Mouse (Mus musculus) spleen, embryonic (tissue): ENCODE results near the gene Cd86.

Experiments used
- CTCF ChIA-PET: fragments of 350-600 bp; sonication (Branson Sonifier 250); formaldehyde crosslinking; loops from one replicate; lab custom pipeline; 2022; lab: Charles Lee

The Cd86 gene

GRCm38 (mm10) chr16:36665782-36666181 lies at the start of gene Cd86:
Gene Cd86, minus strand, starts transcription at chr16:36666081.
- CTCF ChIA-PET: interaction anchor here (0.6 kb wide), 1 partner anchor 187 kb away, joined by 3 read pairs; no protein-coding TSS in a partner anchor

GRCm38 (mm10) chr16:36711760-36712159 lies 45.9 kb upstream of the Cd86 start:
- CTCF ChIA-PET: interaction anchor here (0.6 to 1.2 kb wide), 3 partner anchors 9 to 875 kb away, joined by 3 read pairs; partner anchors contain the start of gene Ildr1

GRCm38 (mm10) chr16:36710794-36711193 lies 44.9 kb upstream of the Cd86 start:
- CTCF ChIA-PET: interaction anchor here (1.3 kb wide), 1 partner anchor 29 kb away, joined by 3 read pairs; no protein-coding TSS in a partner anchor

- CTCF ChIA-PET: interaction anchor here (0.8 kb wide), 1 partner anchor 234 kb away, joined by 3 read pairs; no protein-coding TSS in a partner anchor
Measured at GRCm38 (mm10) chr16:36709405-36709804, 43.5 kb upstream of the Cd86 start.

- CTCF ChIA-PET: interaction anchor here (0.6 to 1.0 kb wide), 4 partner anchors 33 to 1584 kb away, joined by 3 to 7 read pairs (median 4); no protein-coding TSS in a partner anchor
Measured at GRCm38 (mm10) chr16:36708751-36709150, 42.9 kb upstream of the Cd86 start.

- CTCF ChIA-PET: interaction anchor here (0.5 to 1.0 kb wide), 3 partner anchors 18 to 38 kb away, joined by 3 to 4 read pairs (median 3); no protein-coding TSS in a partner anchor
Measured at GRCm38 (mm10) chr16:36707702-36708423, 42.0 kb upstream of the Cd86 start.

- CTCF ChIA-PET: no interaction called here
Measured at GRCm38 (mm10) chr16:36700484-36700883, 34.6 kb upstream of the Cd86 start.

DNA sequence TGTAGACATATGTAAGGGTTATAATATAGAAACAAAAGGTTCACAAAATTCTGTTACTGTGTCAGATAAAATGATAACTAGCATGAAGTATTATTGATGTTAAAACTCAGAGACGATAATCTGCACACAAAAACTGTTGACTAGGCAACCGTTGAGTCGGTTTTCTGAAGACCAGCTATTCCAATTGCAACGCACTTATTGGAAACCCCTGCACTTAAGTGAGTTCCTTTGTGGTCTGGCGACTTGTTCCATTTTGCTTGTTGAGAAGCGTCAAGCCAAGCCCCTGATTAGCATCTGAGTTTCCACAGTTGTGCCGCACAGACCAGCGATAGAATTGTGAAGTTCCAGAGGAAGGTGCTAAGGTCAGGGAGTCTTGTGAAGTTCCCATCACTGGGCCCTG lies 31.4 kb upstream of the Cd86 start:
- CTCF ChIA-PET: interaction anchor here (0.6 kb wide), 1 partner anchor 44 kb away, joined by 3 read pairs; no protein-coding TSS in a partner anchor

GRCm38 (mm10) chr16:36694798-36695290 lies 29.0 kb upstream of the Cd86 start:
- CTCF ChIA-PET: no interaction called here

DNA sequence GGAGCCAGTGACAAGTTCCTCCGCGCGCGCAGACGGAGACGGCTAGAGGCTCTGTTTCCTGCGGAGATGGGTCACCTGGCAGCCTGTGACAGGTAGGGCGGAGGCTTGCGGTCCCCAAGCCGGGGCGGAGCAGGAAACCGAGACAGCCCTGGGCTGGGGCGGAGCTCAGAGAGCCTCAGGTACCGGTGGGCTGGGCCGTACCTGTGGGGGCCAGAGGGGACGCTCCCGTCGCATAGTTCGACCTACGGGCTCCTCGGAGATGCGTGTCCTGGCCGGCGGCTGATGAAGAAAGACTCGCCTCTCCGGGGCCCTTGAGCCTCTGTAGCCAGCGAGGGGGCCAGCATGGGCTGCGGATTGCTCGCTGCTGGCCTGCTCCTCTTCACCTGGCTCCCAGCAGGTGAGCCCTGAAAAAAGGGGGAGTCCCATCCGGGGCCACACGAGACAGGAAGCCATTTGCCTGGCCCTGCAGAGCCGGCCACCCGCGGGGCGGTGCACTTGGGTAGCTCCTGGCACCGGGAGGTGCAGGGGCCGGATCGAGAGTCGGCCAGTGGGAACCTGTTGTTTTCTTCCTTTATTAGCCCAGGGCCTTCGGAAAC lies 28.0 kb upstream of the Cd86 start, which contains the start of gene Ildr1:
Gene Ildr1, plus strand, starts transcription at position 161 of the 596 bp plus-strand sequence.
- CTCF ChIA-PET: interaction anchor here (1.1 kb wide), 1 partner anchor 18 kb away, joined by 3 read pairs; no protein-coding TSS in a partner anchor

DNA sequence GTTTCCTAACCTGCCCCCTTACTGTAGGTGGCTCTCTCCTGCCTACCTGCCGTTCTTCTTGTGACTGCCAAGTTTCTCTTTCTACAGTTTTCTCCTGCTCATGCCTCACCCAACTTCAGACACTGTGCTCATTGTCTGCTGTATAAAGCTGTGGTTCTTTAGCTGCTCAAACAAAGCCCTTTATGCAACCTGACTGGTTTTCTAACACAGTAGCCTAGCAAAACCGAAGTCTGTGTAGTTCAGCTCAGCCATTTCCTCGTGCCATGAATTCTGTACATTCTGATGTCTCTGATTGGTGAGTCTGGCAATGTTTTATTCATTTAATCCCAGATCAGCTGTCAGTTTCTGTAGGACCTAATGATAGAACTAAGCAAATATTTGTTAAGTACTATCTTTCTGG lies 25.6 kb upstream of the Cd86 start:
- CTCF ChIA-PET: interaction anchor here (0.6 to 0.8 kb wide), 2 partner anchors 25 to 49 kb away, joined by 4 read pairs; no protein-coding TSS in a partner anchor

GRCm38 (mm10) chr16:36688076-36688475 lies 22.2 kb upstream of the Cd86 start:
- CTCF ChIA-PET: interaction anchor here (0.7 kb wide), 2 partner anchors 56 to 182 kb away, joined by 3 to 5 read pairs; no protein-coding TSS in a partner anchor

- CTCF ChIA-PET: interaction anchor here (0.6 to 1.7 kb wide), 2 partner anchors 35 to 202 kb away, joined by 3 to 15 read pairs; no protein-coding TSS in a partner anchor
Measured at GRCm38 (mm10) chr16:36684325-36684918, 18.5 kb upstream of the Cd86 start.

DNA sequence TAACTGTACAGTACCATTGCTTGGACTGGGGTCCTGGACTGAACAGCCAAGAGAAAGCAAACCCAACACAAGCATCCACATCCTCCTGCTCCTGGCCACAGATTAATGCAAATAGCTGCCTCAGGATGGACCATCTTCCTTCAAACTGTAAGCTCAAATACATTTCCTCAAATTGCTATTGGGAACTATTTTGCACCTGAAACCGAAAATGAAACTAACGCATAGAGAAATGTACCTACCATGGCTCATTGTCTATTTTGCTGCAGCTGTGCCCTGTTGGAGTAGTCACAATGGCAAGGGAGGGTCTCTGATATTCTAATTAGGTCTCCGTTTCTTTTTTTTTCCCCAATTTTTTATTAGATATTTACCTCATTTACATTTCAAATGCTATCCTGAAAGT lies 15.9 kb upstream of the Cd86 start:
- CTCF ChIA-PET: interaction anchor here (0.6 to 1.0 kb wide), 2 partner anchors 17 to 29 kb away, joined by 3 read pairs; no protein-coding TSS in a partner anchor

- CTCF ChIA-PET: interaction anchor here (1.1 kb wide), 1 partner anchor 32 kb away, joined by 3 read pairs; no protein-coding TSS in a partner anchor
Measured at GRCm38 (mm10) chr16:36675902-36676301, 10.0 kb upstream of the Cd86 start.

- CTCF ChIA-PET: interaction anchor here (1.1 kb wide), 1 partner anchor 33 kb away, joined by 3 read pairs; no protein-coding TSS in a partner anchor
Measured at GRCm38 (mm10) chr16:36675304-36675703, 9.4 kb upstream of the Cd86 start.

DNA sequence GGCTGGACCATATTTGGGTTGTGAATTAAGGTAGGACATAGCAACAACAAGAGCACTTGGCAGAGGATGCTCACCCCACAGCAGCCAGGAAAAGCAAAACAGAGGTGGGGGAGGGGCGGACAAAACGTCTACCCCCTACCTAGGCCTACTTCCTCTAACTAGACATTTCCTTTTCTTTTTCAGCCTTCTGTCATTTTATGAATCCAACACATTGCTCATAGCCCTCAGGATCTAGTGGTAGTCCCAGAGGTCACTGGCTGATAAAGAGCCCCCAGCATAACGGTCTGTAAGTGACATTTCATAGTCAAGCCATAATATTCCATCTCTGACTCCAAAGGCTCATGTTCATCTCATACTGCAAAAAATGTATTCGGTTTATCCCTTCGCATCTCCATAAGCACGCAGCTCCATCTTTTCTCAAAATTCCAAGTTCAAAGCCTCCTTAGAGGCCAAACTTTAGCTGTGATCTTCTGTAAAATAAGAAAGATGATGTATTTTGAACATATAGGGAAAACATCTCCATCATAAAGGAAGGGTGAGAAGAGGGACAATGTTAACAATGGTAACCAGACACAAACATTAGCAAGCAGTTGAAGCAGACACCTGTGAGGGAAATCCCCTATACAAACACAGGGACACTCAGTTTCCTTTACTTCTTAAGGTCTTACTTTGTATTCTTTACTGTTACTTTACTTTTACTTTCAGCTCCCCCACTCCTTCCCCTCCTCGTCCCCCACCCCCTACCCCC lies 8.8 kb upstream of the Cd86 start:
- CTCF ChIA-PET: interaction anchor here (1.1 kb wide), 1 partner anchor 34 kb away, joined by 3 read pairs; no protein-coding TSS in a partner anchor

DNA sequence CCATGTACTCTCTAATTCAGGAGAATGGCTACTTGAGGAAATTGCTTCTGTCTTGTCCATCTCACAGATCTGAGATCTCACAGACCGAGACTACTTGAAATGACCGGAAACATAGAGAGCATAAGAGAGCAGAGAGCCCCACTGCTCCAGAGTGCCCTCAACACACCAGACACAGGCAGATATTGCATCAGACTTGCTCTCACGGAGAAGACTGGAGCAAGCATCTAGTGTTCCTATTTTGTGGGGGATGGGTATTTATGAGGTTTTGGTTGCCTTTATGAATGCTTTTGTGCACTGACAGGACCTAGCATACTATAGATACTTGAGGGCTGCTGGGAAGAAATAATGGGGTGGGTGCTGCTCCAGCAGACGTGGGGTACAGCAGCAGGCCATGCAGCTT lies 7.3 kb upstream of the Cd86 start:
- CTCF ChIA-PET: no interaction called here

- CTCF ChIA-PET: no interaction called here
Measured at GRCm38 (mm10) chr16:36670590-36670989, 4.7 kb upstream of the Cd86 start.

DNA sequence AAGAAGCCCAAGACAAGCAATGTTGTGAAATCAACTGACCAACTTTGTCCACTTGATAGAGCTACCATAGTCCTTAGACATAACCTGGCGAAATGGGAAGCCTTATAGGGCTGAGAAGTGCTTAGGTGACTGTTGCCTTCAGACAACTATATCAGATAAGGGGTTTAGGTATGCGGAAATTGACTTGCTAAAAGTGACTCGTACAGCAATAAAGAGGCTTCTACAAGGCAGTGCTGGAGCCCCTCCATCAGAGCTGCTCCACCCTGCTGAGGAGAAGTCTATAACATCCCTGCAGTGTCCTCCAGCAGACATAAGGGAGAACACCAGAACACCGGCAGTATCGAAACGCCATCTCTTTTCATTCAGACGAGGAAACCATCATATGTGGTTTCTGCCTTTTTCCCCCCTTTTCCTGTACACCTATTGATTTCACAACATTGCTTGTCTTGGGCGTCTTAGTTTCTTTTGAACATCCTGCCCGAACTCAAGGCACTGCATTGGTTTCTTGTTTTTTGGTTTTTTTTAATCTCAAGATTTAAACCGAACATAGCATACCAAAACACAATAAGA lies 652 bp upstream of the Cd86 start:
- CTCF ChIA-PET: interaction anchor here (0.5 kb wide), 1 partner anchor 255 kb away, joined by 3 read pairs; no protein-coding TSS in a partner anchor
